Mouse (Mus musculus) liver, postnatal 0 days (tissue): ENCODE measurements around the gene Eml1. TPM values are rescaled to one million over a fixed set of nuclear protein-coding genes. Genes with fewer than 3 reads are reported as not detected.

Experiments
- ATAC-seq: fragments of 200-750 bp; cut with Nextera tagmentation; 2 replicates; pipeline ENCODE4 v1.8.0; 2017; ENCODE audit warnings: mild to moderate bottlenecking, moderate library complexity
- DNase-seq: peaks from one replicate; pipeline ENCODE4 v3.0.0-alpha.2; 2016
- H3K27ac ChIP-seq: fragments of 300-500 bp; sonication (generic); 2 replicates; pipeline ENCODE4 v1.5.1; 2014; ENCODE audit warnings: antibody characterized with exemption, moderate library complexity, mild to moderate bottlenecking, low read depth
- H3K27me3 ChIP-seq: fragments of 300-500 bp; sonication (generic); 2 replicates; pipeline ENCODE4 v1.6.1; 2014; ENCODE audit warnings: low read length, control low read depth, mixed read lengths; ENCODE audit not compliant: insufficient read depth
- H3K36me3 ChIP-seq: fragments of 300-500 bp; sonication (generic); replicated peaks from 2 replicates; pipeline ENCODE4 v1.6.1; 2014; ENCODE audit warnings: mild to moderate bottlenecking, control low read depth, low read length, moderate library complexity, mixed read lengths; ENCODE audit not compliant: insufficient read depth
- H3K4me1 ChIP-seq: fragments of 300-500 bp; sonication (generic); 2 replicates; pipeline ENCODE4 v1.6.1; 2014; ENCODE audit warnings: antibody characterized with exemption, mild to moderate bottlenecking, control low read depth; ENCODE audit not compliant: insufficient read depth
- H3K4me2 ChIP-seq: fragments of 300-500 bp; sonication (generic); 2 replicates; pipeline ENCODE4 v1.6.1; 2014; ENCODE audit warnings: low read depth, mild to moderate bottlenecking, low read length, moderate library complexity, mixed read lengths
- H3K4me3 ChIP-seq: fragments of 300-500 bp; sonication (generic); 2 replicates; pipeline ENCODE4 v1.5.1; 2014; ENCODE audit warnings: low read depth, low read length
- H3K9ac ChIP-seq: fragments of 300-500 bp; sonication (generic); replicated peaks from 2 replicates; pipeline ENCODE4 v1.6.1; 2014; ENCODE audit warnings: mild to moderate bottlenecking, moderate library complexity
- H3K9me3 ChIP-seq: fragments of 300-500 bp; sonication (generic); 2 replicates; pipeline ENCODE4 v1.6.1; 2016; ENCODE audit warnings: mild to moderate bottlenecking, control low read depth, low read length, mixed read lengths
- CTCF ChIP-seq: sonication (generic); IDR thresholded peaks from 2 replicates; pipeline ENCODE4 v1.5.1; 2016; ENCODE audit warnings: antibody characterized with exemption, low read depth
- EP300 ChIP-seq: IDR thresholded peaks from 2 replicates; pipeline ENCODE4 v1.6.1; 2016; ENCODE audit warnings: antibody characterized with exemption, low read depth, mild to moderate bottlenecking
- WGBS: fragments of 180-500 bp; shearing (Covaris S2); extraction: QIAGEN DNeasy Blood & Tissue Kit; methylation state at CpG from one replicate; pipeline ENCODE4 v1.1.7; 2014; ENCODE audit not compliant: insufficient replicate concordance; 5-methylcytosine and 5-hydroxymethylcytosine counted together
- polyA plus RNA-seq: library from polyadenylated mRNA; unstranded; fragments of >200 nt; fragmentation: Nextera tagmentation; extraction: Ambion mirVana; gene quantifications from 2 replicates; pipeline ENCODE4 v1.2.1, GENCODE M21; 2015

Gene Eml1
- polyA plus RNA-seq, 1 experiment from 2014 or later, result 4.6 TPM

DNA sequence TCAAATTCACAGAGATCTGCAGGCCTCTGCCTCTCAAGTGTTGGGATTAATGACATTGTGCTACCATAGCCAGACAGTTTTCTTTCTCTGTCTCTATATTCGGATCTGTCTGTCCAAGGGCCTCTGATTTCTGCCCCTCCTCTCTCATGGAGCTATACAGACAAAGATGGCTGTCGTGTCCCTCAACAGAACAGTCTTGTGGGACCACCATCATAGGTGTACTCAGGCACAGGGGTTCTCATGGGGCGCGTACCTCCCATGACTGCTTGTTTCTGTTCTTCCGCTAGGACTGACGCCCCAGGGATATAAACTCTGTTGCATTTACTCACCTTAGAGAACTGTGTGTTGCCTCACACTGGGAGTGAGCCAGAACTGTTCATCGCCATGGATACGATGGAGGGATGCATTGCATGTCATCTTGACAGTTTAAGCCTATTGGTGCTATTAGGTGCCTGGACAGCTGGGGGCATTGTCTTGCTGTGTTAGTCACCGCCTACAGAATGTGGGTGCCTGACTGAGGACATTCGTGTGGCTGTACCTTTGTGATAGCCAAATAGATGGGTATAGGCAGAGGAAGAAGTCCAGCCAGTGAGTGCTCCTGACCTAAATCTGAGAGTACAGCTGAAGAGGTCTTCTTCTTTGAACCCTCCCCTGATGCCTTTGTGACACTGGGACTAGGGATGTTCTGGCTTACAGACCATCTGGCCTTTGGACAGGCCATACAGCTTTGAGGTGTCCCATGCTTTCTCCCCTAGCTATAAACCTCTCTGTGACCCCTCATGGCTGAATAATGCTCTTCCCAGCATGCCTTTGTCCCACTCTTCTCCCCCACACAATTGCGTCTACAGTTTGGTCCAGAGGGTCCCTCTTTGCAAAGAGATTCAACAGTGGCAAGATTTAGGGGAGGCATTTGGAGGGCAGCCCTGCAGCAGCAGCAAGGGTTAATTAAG is 73.7 kb downstream of the Eml1 start:
- 0 out of 2 replicates have a peak, but pooled peaks have one; percentile 8 for TF ChIP-seq CTCF
- TF ChIP-seq EP300, result no peak
- Histone ChIP-seq H3K27ac (no peak overlapping the region), H3K27me3 (0 out of 2 replicates have a peak, but pooled peaks cover 2% of the 10 kb centered on the region), H3K4me2 (no peak overlapping the region), H3K36me3 (no peaks in the 10 kb centered on the region), H3K4me1 (no peaks in the 10 kb centered on the region), H3K4me3 (no peak overlapping the region), H3K9me3 (no peaks in the 10 kb centered on the region), H3K9ac (no peak overlapping the region)
- ATAC-seq (no peak), DNase-seq (no peak)
- 73% methylated on average over 11 of the region's 11 CpGs for WGBS

DNA sequence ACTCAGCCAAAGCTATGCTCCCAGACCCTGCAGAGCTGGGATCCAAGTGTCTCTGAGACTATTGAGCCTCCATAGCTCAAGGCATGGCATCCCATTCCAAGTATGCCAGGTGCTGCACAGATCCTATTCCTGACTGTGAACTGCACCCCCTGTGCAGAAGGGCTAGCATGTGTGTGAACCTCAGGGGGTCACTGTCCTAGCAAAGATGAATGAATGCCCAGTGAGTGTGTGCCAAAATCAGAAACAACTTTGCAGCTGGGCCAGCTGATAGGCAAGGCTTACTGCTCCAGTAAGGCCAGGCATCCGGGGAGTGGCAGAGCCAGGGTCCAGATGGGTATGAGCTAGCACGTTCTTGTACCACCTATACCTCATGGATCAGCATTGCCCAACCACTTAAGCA is 76.0 kb downstream of the Eml1 start:
- no peaks in the 10 kb centered on the region for H3K36me3 ChIP-seq
- no peak overlapping the region for H3K9ac ChIP-seq
- H3K4me2 ChIP-seq, result no peak overlapping the region
- H3K27ac ChIP-seq, result no peak overlapping the region
- ATAC-seq, result no peak
- 0 out of 2 replicates have a peak, but pooled peaks cover 2% of the 10 kb centered on the region for H3K27me3 ChIP-seq
- DNase-seq, result no peak
- no peaks in the 10 kb centered on the region for H3K4me1 ChIP-seq
- 80% methylated on average over 2 of the region's 2 CpGs for WGBS
- TF ChIP-seq CTCF (no peak), EP300 (no peak)
- H3K4me3 ChIP-seq, result no peak overlapping the region
- no peaks in the 10 kb centered on the region for H3K9me3 ChIP-seq

DNA sequence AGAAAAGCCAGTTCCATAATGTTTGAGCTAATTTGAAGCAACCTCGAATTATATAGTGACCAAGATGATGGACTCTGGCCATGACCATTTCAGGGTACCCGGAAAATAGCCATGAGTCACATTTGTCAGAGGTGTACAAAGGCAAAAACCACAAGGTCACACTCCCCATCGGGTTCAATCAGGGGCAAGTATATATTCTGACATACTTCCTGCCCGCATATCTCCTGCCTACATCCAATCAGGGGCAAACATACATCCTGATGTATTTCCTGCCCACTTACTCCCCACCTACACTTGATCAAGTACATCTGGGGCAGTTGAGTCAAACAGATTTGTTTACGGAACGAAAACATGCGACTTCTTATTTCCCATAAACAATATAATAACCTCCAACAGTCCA is 77.6 kb downstream of the Eml1 start:
- 50% methylated on average over 7 of the region's 7 CpGs for WGBS
- H3K27ac ChIP-seq, result no peak overlapping the region
- no peak overlapping the region for H3K4me3 ChIP-seq
- no peak for DNase-seq
- H3K9ac ChIP-seq, result no peak overlapping the region
- H3K36me3 ChIP-seq, result no peaks in the 10 kb centered on the region
- H3K9me3 ChIP-seq, result no peaks in the 10 kb centered on the region
- no peak overlapping the region for H3K4me2 ChIP-seq
- H3K27me3 ChIP-seq, result 0 out of 2 replicates have a peak, but pooled peaks cover 2% of the 10 kb centered on the region
- no peaks in the 10 kb centered on the region for H3K4me1 ChIP-seq
- ATAC-seq, result no peak
- TF ChIP-seq EP300 (no peak), CTCF (no peak)

DNA sequence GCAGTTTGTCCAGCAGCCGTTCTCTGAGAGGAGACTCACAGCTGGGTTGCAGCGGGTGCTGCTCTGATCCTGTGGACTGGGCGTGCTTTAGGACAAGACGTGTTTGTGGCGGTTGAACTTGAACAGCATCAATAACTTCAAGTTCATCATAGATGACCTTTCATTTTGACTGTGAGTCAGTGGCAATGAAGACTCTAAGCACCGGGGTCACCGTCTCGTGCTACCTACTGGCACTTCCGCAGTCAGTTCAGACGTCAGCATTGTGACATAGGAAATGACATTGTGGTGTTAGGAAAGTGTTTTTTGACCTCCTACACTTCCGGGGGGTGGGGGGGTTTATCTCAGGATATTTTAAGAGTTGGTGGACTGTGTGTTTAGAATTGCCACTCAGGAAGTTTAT is 79.2 kb downstream of the Eml1 start:
- no peak overlapping the region for H3K27ac ChIP-seq
- ATAC-seq, result peak; percentile 60

DNA sequence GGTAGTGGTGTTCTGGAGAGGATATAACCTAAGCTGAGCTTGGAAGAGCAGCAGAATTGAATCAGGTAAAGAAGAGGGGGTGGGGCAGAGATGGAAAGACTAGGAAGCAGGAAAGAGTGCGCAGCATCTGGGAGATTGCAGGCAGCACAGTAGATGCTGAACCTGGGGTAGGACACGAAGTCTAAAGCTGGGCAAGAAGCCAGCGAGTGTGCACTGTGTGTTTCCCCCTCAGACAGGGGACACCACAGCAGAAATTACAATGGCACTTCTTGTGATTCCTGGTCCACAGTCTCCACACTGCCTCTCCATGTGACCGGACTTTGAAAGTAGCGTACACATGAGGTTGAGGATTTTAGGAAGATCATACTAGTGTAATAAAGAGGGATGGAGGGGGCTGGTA is 79.8 kb downstream of the Eml1 start:
- no peak overlapping the region for H3K4me2 ChIP-seq
- no peak for ATAC-seq
- no peaks in the 10 kb centered on the region for H3K4me1 ChIP-seq
- no peaks in the 10 kb centered on the region for H3K36me3 ChIP-seq
- H3K9ac ChIP-seq, result no peak overlapping the region
- no peak for DNase-seq
- no peak overlapping the region for H3K27ac ChIP-seq
- no peak overlapping the region for H3K4me3 ChIP-seq
- 72% methylated on average over 5 of the region's 5 CpGs for WGBS
- H3K9me3 ChIP-seq, result no peaks in the 10 kb centered on the region
- no peak for TF ChIP-seq EP300
- H3K27me3 ChIP-seq, result no peaks in the 10 kb centered on the region

More for the DNA sequence above, 79.2 kb downstream of the Eml1 start:
- Histone ChIP-seq H3K4me1 (no peaks in the 10 kb centered on the region), H3K4me3 (no peak overlapping the region), H3K9ac (no peak overlapping the region), H3K4me2 (no peak overlapping the region), H3K27me3 (no peaks in the 10 kb centered on the region), H3K9me3 (no peaks in the 10 kb centered on the region), H3K36me3 (no peaks in the 10 kb centered on the region)
- peak; percentile 71 for TF ChIP-seq EP300
- TF ChIP-seq CTCF, result no peak
- 54% methylated on average over 11 of the region's 11 CpGs for WGBS
- no peak for DNase-seq

- H3K4me3 ChIP-seq, result no peak overlapping the region
- H3K4me2 ChIP-seq, result no peak overlapping the region
- no peak overlapping the region for H3K27ac ChIP-seq
- H3K9me3 ChIP-seq, result no peaks in the 10 kb centered on the region
- H3K4me1 ChIP-seq, result no peaks in the 10 kb centered on the region
- no peak for TF ChIP-seq CTCF
- TF ChIP-seq EP300, result no peak
- no peaks in the 10 kb centered on the region for H3K27me3 ChIP-seq
- 44% methylated on average over 16 of the region's 16 CpGs for WGBS
- H3K36me3 ChIP-seq, result no peaks in the 10 kb centered on the region
- H3K9ac ChIP-seq, result no peak overlapping the region
- no peak for ATAC-seq
- no peak for DNase-seq
Measured at GRCm38 (mm10) chr12:108452151-108452874, 81.6 kb downstream of the Eml1 start.
